Comparison of ENCODE assay signal across 15 mouse cellular contexts in the genomic region with DNA sequence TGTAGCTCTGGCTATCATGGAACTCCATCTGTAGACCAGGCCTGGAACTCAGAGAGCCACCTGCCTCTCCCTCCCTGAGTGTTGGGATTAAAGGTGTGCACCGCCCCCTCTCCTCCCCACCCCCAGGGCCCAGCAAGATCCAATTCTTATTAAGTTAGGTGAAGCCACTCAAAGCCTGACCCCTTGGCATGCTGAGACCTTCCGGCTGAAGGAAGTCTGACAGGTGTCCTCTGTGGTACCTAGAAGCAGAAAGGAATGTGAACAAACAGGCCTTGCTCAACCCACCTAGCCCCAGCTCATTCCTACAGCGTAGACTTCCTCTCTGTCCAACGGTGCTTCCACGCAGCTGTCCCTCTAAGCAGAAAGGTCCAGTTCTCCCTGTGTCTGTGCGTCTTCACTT. TPM values are rescaled to one million over a fixed set of nuclear protein-coding genes. Genes with fewer than 3 reads are reported as not detected.
"Had no signal": no experiment of that assay in that cellular context is flagged by ENCODE, and none has a peak within 500 bp of the region (broad histone marks: within the 10 kb centered on the region; RNA-seq: fewer than 3 reads in every experiment).

No protein-coding gene starts in this region.

- H3K4me1 ChIP-seq: limb, embryonic 10.5 days had no signal

- H3K27me3 ChIP-seq: liver, embryonic 15.5 days; midbrain, embryonic 13.5 days; neural tube, embryonic 15.5 days had no signal

- DNase-seq: kidney, adult 8-10 months; kidney, postnatal 4 days; right cerebral cortex, adult 18-20 months; right cerebral cortex, postnatal 25 days; thymus, postnatal 36 days had no signal

- H3K4me3 ChIP-seq: left cerebral cortex, adult 2 months; limb, embryonic 10.5 days; liver, embryonic 15.5 days; midbrain, embryonic 13.5 days; myocyte; neural tube, embryonic 15.5 days had no signal

- ATAC-seq: intestine, embryonic 16.5 days; midbrain, embryonic 13.5 days had no signal

- H3K9ac ChIP-seq: liver, embryonic 15.5 days; midbrain, embryonic 13.5 days; neural tube, embryonic 15.5 days had no signal

- H3K27ac ChIP-seq: kidney, postnatal 0 days; left cerebral cortex, adult 2 months; limb, embryonic 10.5 days; liver, embryonic 15.5 days; macrophage; midbrain, embryonic 13.5 days; neural tube, embryonic 15.5 days had no signal

- H3K4me2 ChIP-seq: liver, embryonic 11.5 days; liver, embryonic 15.5 days; midbrain, embryonic 13.5 days; neural tube, embryonic 15.5 days had no signal

- H3K36me3 ChIP-seq: limb, embryonic 10.5 days; liver, embryonic 15.5 days; midbrain, embryonic 13.5 days; neural tube, embryonic 15.5 days had no signal

- H3K9me3 ChIP-seq: limb, embryonic 10.5 days; liver, embryonic 15.5 days; midbrain, embryonic 13.5 days; neural tube, embryonic 15.5 days had no signal

RNA-seq across cellular contexts. Expression of gene A630001G21Rik, which starts 37.5 kb away (rescaled TPM):
- total RNA-seq: left cerebral cortex, adult 2 months had no signal
